In genomic region chr16:29536411-29537204, GRCm38 (mm10) we compare ENCODE assay signal across 14 mouse cellular contexts. TPM values are rescaled to one million over a fixed set of nuclear protein-coding genes. Genes with fewer than 3 reads are reported as not detected.
DNase-seq lines count a peak whose midpoint lies in the region; ATAC-seq lines count a peak whose summit lies in the region.
"Had no signal": no experiment of that assay in that cellular context is flagged by ENCODE, and none has a peak within 500 bp of the region (broad histone marks: within the 10 kb centered on the region; RNA-seq: fewer than 3 reads in every experiment).

No protein-coding gene starts in this region.

- 75% methylated on average over 15 of the region's 15 CpGs for WGBS in embryonic facial prominence, embryonic 14.5 days
- whole genome bisulfite sequencing in embryonic facial prominence, embryonic 10.5 days: 79% methylated on average over 15 of the region's 15 CpGs
- 67% methylated on average over 15 of the region's 15 CpGs for WGBS in kidney, embryonic 15.5 days

- no peaks in the 10 kb centered on the region for H3K36me3 ChIP-seq in embryonic facial prominence, embryonic 14.5 days (ENCODE audit: control insufficient read depth, insufficient read depth, low read length)
- H3K36me3 ChIP-seq in embryonic facial prominence, embryonic 10.5 days (replicated peaks): no peaks in the 10 kb centered on the region
- H3K36me3 ChIP-seq in kidney, embryonic 15.5 days: no peaks in the 10 kb centered on the region
- H3K36me3 ChIP-seq: embryonic facial prominence, embryonic 13.5 days had no signal

- ATAC-seq in embryonic facial prominence, embryonic 14.5 days (ENCODE audit: low read depth): no peak
- ATAC-seq in kidney, embryonic 15.5 days (replicated peaks; ENCODE audit: low FRiP score): peak; percentile 79
- ATAC-seq: intestine, embryonic 16.5 days had no signal

- no peaks in the 10 kb centered on the region for H3K4me1 ChIP-seq in embryonic facial prominence, embryonic 14.5 days (ENCODE audit: control insufficient read depth, insufficient read depth, low read length)
- no peaks in the 10 kb centered on the region for H3K4me1 ChIP-seq in embryonic facial prominence, embryonic 10.5 days
- no peaks in the 10 kb centered on the region for H3K4me1 ChIP-seq in kidney, embryonic 15.5 days
- H3K4me1 ChIP-seq: embryonic facial prominence, embryonic 13.5 days had no signal

- DNase-seq in embryonic facial prominence, embryonic 14.5 days (ENCODE audit: low spot score): peak; percentile 21
- no peak for DNase-seq in embryonic facial prominence, embryonic 10.5 days (ENCODE audit: low spot score)
- peak; percentile 72 for DNase-seq in Muller cell, postnatal 12 days (ENCODE audit: inconsistent ontology term)
- DNase-seq in left cerebral cortex, postnatal 25 days (ENCODE audit: low spot score in 2 of 2): peak; percentile 24 to 49
- DNase-seq in urinary bladder, postnatal 4 days (ENCODE audit: low spot score in 2 of 2): no peak
- no peak for DNase-seq in spleen, postnatal 36 days (ENCODE audit: low spot score in 2 of 2)
- no peak for DNase-seq in adrenal gland, postnatal 10 days
- DNase-seq: heart, adult 2 months; liver had no signal

- no peaks in the 10 kb centered on the region for H3K9me3 ChIP-seq in embryonic facial prominence, embryonic 14.5 days (ENCODE audit: control insufficient read depth, low read length)
- no peaks in the 10 kb centered on the region for H3K9me3 ChIP-seq in embryonic facial prominence, embryonic 10.5 days
- H3K9me3 ChIP-seq in kidney, embryonic 15.5 days (replicated peaks): no peaks in the 10 kb centered on the region
- H3K9me3 ChIP-seq: embryonic facial prominence, embryonic 13.5 days had no signal

- H3K4me3 ChIP-seq in embryonic facial prominence, embryonic 14.5 days (ENCODE audit: low read depth, low read length): no peak overlapping the region
- H3K4me3 ChIP-seq in embryonic facial prominence, embryonic 10.5 days: no peak overlapping the region
- H3K4me3 ChIP-seq in kidney, embryonic 15.5 days (replicated peaks): no peak overlapping the region
- H3K4me3 ChIP-seq: embryonic facial prominence, embryonic 13.5 days; heart, adult 2 months had no signal

- no peaks in the 10 kb centered on the region for H3K27me3 ChIP-seq in embryonic facial prominence, embryonic 14.5 days (replicated peaks; ENCODE audit: control insufficient read depth, insufficient read depth, low read length)
- no peaks in the 10 kb centered on the region for H3K27me3 ChIP-seq in embryonic facial prominence, embryonic 10.5 days (replicated peaks; ENCODE audit: low read depth, poor library complexity, severe bottlenecking)
- no peaks in the 10 kb centered on the region; the same call in 1 of the 2 replicates for H3K27me3 ChIP-seq in kidney, embryonic 15.5 days

- H3K27ac ChIP-seq in embryonic facial prominence, embryonic 14.5 days (replicated peaks; ENCODE audit: low read depth, low read length): no peak overlapping the region
- H3K27ac ChIP-seq in embryonic facial prominence, embryonic 10.5 days (replicated peaks): no peak overlapping the region
- peak overlapping the region; percentile 59; the same call in 1 of the 2 replicates for H3K27ac ChIP-seq in kidney, embryonic 15.5 days
- H3K27ac ChIP-seq: embryonic facial prominence, embryonic 13.5 days; heart, adult 2 months; stomach, postnatal 0 days had no signal

- intact Hi-C loops in left cerebral cortex, postnatal 25 days (cut with DNase I): no loop called here

- H3K4me2 ChIP-seq in embryonic facial prominence, embryonic 14.5 days (ENCODE audit: low read depth, low read length): no peak overlapping the region
- no peak overlapping the region for H3K4me2 ChIP-seq in kidney, embryonic 15.5 days
- H3K4me2 ChIP-seq: embryonic facial prominence, embryonic 13.5 days had no signal

- no peak overlapping the region for H3K9ac ChIP-seq in embryonic facial prominence, embryonic 14.5 days (ENCODE audit: low read depth, low read length)
- no peak overlapping the region for H3K9ac ChIP-seq in kidney, embryonic 15.5 days
- H3K9ac ChIP-seq: embryonic facial prominence, embryonic 13.5 days had no signal

RNA-seq across cellular contexts. Expression of gene Atp13a4, which starts 8.1 kb away (rescaled TPM):
- 0.48 and 0.68 TPM in 2 replicates for polyA plus RNA-seq in embryonic facial prominence, embryonic 14.5 days (2014; fragmentation: Nextera tagmentation; extraction: Ambion mirVana)
- polyA plus RNA-seq in embryonic facial prominence, embryonic 10.5 days (2016; fragmentation: Nextera tagmentation; extraction: Ambion mirVana): not detected in 2 replicates
- polyA plus RNA-seq in kidney, embryonic 15.5 days (2015; fragmentation: Nextera tagmentation; extraction: Ambion mirVana): 2.9 and 3.3 TPM in 2 replicates
- 10 to 100 TPM; 12.7 to 15.2 TPM for total RNA-seq in left cerebral cortex, postnatal 25 days (2021)
- total RNA-seq in adrenal gland, postnatal 10 days (2021): under 1 TPM in 1 of 2 experiments, not detected in 1; 0.42 TPM
- total RNA-seq: heart, adult 2 months; megakaryocyte-erythroid progenitor cell, adult 5-6 weeks had no signal
- polyA plus RNA-seq: heart, adult 2 months; intestine, embryonic 16.5 days had no signal

RNA-seq across cellular contexts. Expression of gene Opa1, which starts 42.5 kb away (rescaled TPM):
- 35.4 and 36.1 TPM in 2 replicates for polyA plus RNA-seq in embryonic facial prominence, embryonic 14.5 days (2014; fragmentation: Nextera tagmentation; extraction: Ambion mirVana)
- polyA plus RNA-seq in embryonic facial prominence, embryonic 10.5 days (2016; fragmentation: Nextera tagmentation; extraction: Ambion mirVana): 43.1 and 44.0 TPM in 2 replicates
- 32.8 and 33.5 TPM in 2 replicates for polyA plus RNA-seq in kidney, embryonic 15.5 days (2015; fragmentation: Nextera tagmentation; extraction: Ambion mirVana)
- total RNA-seq in left cerebral cortex, postnatal 25 days (2021): 100 to 1,000 TPM; 110 to 114 TPM
- total RNA-seq in adrenal gland, postnatal 10 days (2021): 100 to 1,000 TPM in 1 of 2 experiments, 10 to 100 TPM in 1; 99.7 to 113 TPM

Comparison
In these comparisons a context has a peak if more than half of its experiments do, and no peak if none do; other contexts are left out.
1. DNase-seq: peak in embryonic facial prominence, embryonic 14.5 days (single experiment), Muller cell, postnatal 12 days (single experiment) and left cerebral cortex, postnatal 25 days (2 of 2); none in embryonic facial prominence, embryonic 10.5 days (single experiment), urinary bladder, postnatal 4 days (0 of 2), spleen, postnatal 36 days (0 of 2) and adrenal gland, postnatal 10 days (single experiment).